Mouse (Mus musculus): Measurements from ENCODE around the gene Gsdme. TPM values are rescaled to one million over a fixed set of nuclear protein-coding genes. Genes with fewer than 3 reads are reported as not detected.
A peak's percentile ranks its signal among the peaks of the same experiment; 100 is the strongest.

Gsdme gene
- total and polyA plus RNA-seq, 2 experiments from 2014 or later: 29.4 TPM; not detected in 1

GRCm38 (mm10) chr6:50300622-50301021 is 37.0 kb upstream of the Gsdme start:
- no peak for TF ChIP-seq EP300 (IDR thresholded peaks at IDR 0.05; ENCODE audit: low read depth)
- no peak for TF ChIP-seq CTCF (IDR thresholded peaks at IDR 0.05; ENCODE audit: low read depth)
- no peak overlapping the region for H3K9ac ChIP-seq (replicated peaks; ENCODE audit: low read depth, low read length)
- H3K4me3 ChIP-seq (ENCODE audit: low read depth, low read length): no peak overlapping the region
- no peaks in the 10 kb centered on the region for H3K9me3 ChIP-seq (replicated peaks; ENCODE audit: control insufficient read depth, low read length)
- no peaks in the 10 kb centered on the region for H3K27me3 ChIP-seq (ENCODE audit: control insufficient read depth, insufficient read depth, low read length)
- DNase-seq (ENCODE audit: low spot score) (no peak), ATAC-seq (ENCODE audit: insufficient read depth, low read depth) (no peak)
- H3K27ac ChIP-seq (ENCODE audit: low read depth): no peak overlapping the region
- WGBS: 81% methylated on average over 6 of the region's 6 CpGs
- no peak overlapping the region for H3K4me2 ChIP-seq (ENCODE audit: low read depth, low read length)
- H3K36me3 ChIP-seq (replicated peaks; ENCODE audit: control insufficient read depth, insufficient read depth, low read length): peaks cover 39% of the 10 kb centered on the region
- H3K4me1 ChIP-seq (ENCODE audit: control insufficient read depth, insufficient read depth): no peaks in the 10 kb centered on the region

GRCm38 (mm10) chr6:50299071-50299470 is 35.4 kb upstream of the Gsdme start:
- H3K4me2 ChIP-seq (ENCODE audit: low read depth, low read length): no peak overlapping the region
- ATAC-seq (ENCODE audit: insufficient read depth, low read depth) (no peak), DNase-seq (ENCODE audit: low spot score) (no peak)
- H3K9ac ChIP-seq (replicated peaks; ENCODE audit: low read depth, low read length): no peak overlapping the region
- H3K4me1 ChIP-seq (ENCODE audit: control insufficient read depth, insufficient read depth): no peaks in the 10 kb centered on the region
- WGBS: 79% methylated on average over 7 of the region's 7 CpGs
- no peaks in the 10 kb centered on the region for H3K9me3 ChIP-seq (replicated peaks; ENCODE audit: control insufficient read depth, low read length)
- no peak overlapping the region for H3K4me3 ChIP-seq (ENCODE audit: low read depth, low read length)
- H3K27ac ChIP-seq (ENCODE audit: low read depth): no peak overlapping the region
- no peaks in the 10 kb centered on the region for H3K27me3 ChIP-seq (ENCODE audit: control insufficient read depth, insufficient read depth, low read length)
- peaks cover 33% of the 10 kb centered on the region for H3K36me3 ChIP-seq (replicated peaks; ENCODE audit: control insufficient read depth, insufficient read depth, low read length)
- no peak for TF ChIP-seq EP300 (IDR thresholded peaks at IDR 0.05; ENCODE audit: low read depth)
- TF ChIP-seq CTCF (IDR thresholded peaks at IDR 0.05; ENCODE audit: low read depth): no peak

GRCm38 (mm10) chr6:50297671-50298070 is 34.0 kb upstream of the Gsdme start:
- no peak overlapping the region for H3K4me2 ChIP-seq (ENCODE audit: low read depth, low read length)
- TF ChIP-seq EP300 (IDR thresholded peaks at IDR 0.05; ENCODE audit: low read depth) (no peak), CTCF (IDR thresholded peaks at IDR 0.05; ENCODE audit: low read depth) (no peak)
- 89% methylated on average over 9 of the region's 9 CpGs for WGBS

GRCm38 (mm10) chr6:50295136-50295535 is 31.5 kb upstream of the Gsdme start:
- WGBS: 76% methylated on average over 10 of the region's 10 CpGs
- H3K9me3 ChIP-seq (replicated peaks; ENCODE audit: control insufficient read depth, low read length): no peaks in the 10 kb centered on the region
- TF ChIP-seq EP300 (IDR thresholded peaks at IDR 0.05; ENCODE audit: low read depth) (no peak), CTCF (IDR thresholded peaks at IDR 0.05; ENCODE audit: low read depth) (no peak)
- H3K4me3 ChIP-seq (ENCODE audit: low read depth, low read length): no peak overlapping the region
- ATAC-seq (ENCODE audit: insufficient read depth, low read depth) (no peak), DNase-seq (ENCODE audit: low spot score) (no peak)
- no peaks in the 10 kb centered on the region for H3K27me3 ChIP-seq (ENCODE audit: control insufficient read depth, insufficient read depth, low read length)
- no peak overlapping the region for H3K27ac ChIP-seq (ENCODE audit: low read depth)
- no peaks in the 10 kb centered on the region for H3K4me1 ChIP-seq (ENCODE audit: control insufficient read depth, insufficient read depth)
- H3K4me2 ChIP-seq (ENCODE audit: low read depth, low read length): no peak overlapping the region
- H3K9ac ChIP-seq (replicated peaks; ENCODE audit: low read depth, low read length): no peak overlapping the region
- H3K36me3 ChIP-seq (replicated peaks; ENCODE audit: control insufficient read depth, insufficient read depth, low read length): 0 out of 2 replicates have a peak, but pooled peaks cover 4% of the 10 kb centered on the region

More at GRCm38 (mm10) chr6:50297671-50298070, 34.0 kb upstream of the Gsdme start:
- Histone ChIP-seq H3K4me1 (ENCODE audit: control insufficient read depth, insufficient read depth) (no peaks in the 10 kb centered on the region), H3K27me3 (ENCODE audit: control insufficient read depth, insufficient read depth, low read length) (no peaks in the 10 kb centered on the region), H3K9me3 (replicated peaks; ENCODE audit: control insufficient read depth, low read length) (no peaks in the 10 kb centered on the region), H3K27ac (ENCODE audit: low read depth) (no peak overlapping the region), H3K36me3 (replicated peaks; ENCODE audit: control insufficient read depth, insufficient read depth, low read length) (peaks cover 26% of the 10 kb centered on the region), H3K9ac (replicated peaks; ENCODE audit: low read depth, low read length) (no peak overlapping the region), H3K4me3 (ENCODE audit: low read depth, low read length) (no peak overlapping the region)
- no peak for ATAC-seq (ENCODE audit: insufficient read depth, low read depth)
- DNase-seq (ENCODE audit: low spot score): no peak

GRCm38 (mm10) chr6:50294128-50294527 is 30.5 kb upstream of the Gsdme start:
- WGBS: 51% methylated on average over 1 of the region's 1 CpGs
- Histone ChIP-seq H3K4me1 (ENCODE audit: control insufficient read depth, insufficient read depth) (no peaks in the 10 kb centered on the region), H3K27ac (ENCODE audit: low read depth) (no peak overlapping the region), H3K27me3 (ENCODE audit: control insufficient read depth, insufficient read depth, low read length) (no peaks in the 10 kb centered on the region), H3K9ac (replicated peaks; ENCODE audit: low read depth, low read length) (no peak overlapping the region), H3K9me3 (replicated peaks; ENCODE audit: control insufficient read depth, low read length) (no peaks in the 10 kb centered on the region), H3K4me3 (ENCODE audit: low read depth, low read length) (no peak overlapping the region), H3K36me3 (replicated peaks; ENCODE audit: control insufficient read depth, insufficient read depth, low read length) (0 out of 2 replicates have a peak, but pooled peaks cover 4% of the 10 kb centered on the region), H3K4me2 (ENCODE audit: low read depth, low read length) (no peak overlapping the region)
- ATAC-seq (ENCODE audit: insufficient read depth, low read depth) (peak; percentile 73), DNase-seq (ENCODE audit: low spot score) (peak; percentile 89)
- no peak for TF ChIP-seq EP300 (IDR thresholded peaks at IDR 0.05; ENCODE audit: low read depth)
- TF ChIP-seq CTCF (IDR thresholded peaks at IDR 0.05; ENCODE audit: low read depth): peak; percentile 100

- H3K4me1 ChIP-seq (ENCODE audit: control insufficient read depth, insufficient read depth): no peaks in the 10 kb centered on the region
- no peak overlapping the region for H3K4me2 ChIP-seq (ENCODE audit: low read depth, low read length)
- H3K27me3 ChIP-seq (ENCODE audit: control insufficient read depth, insufficient read depth, low read length): no peaks in the 10 kb centered on the region
- H3K36me3 ChIP-seq (replicated peaks; ENCODE audit: control insufficient read depth, insufficient read depth, low read length): no peaks in the 10 kb centered on the region
- no peak overlapping the region for H3K4me3 ChIP-seq (ENCODE audit: low read depth, low read length)
- ATAC-seq (ENCODE audit: insufficient read depth, low read depth) (no peak), DNase-seq (ENCODE audit: low spot score) (no peak)
- 69% methylated on average over 4 of the region's 4 CpGs for WGBS
- no peak for TF ChIP-seq CTCF (IDR thresholded peaks at IDR 0.05; ENCODE audit: low read depth)
- no peak for TF ChIP-seq EP300 (IDR thresholded peaks at IDR 0.05; ENCODE audit: low read depth)
- H3K9ac ChIP-seq (replicated peaks; ENCODE audit: low read depth, low read length): no peak overlapping the region
- H3K9me3 ChIP-seq (replicated peaks; ENCODE audit: control insufficient read depth, low read length): no peaks in the 10 kb centered on the region
- H3K27ac ChIP-seq (ENCODE audit: low read depth): no peak overlapping the region
These were observed 28.0 kb upstream of the Gsdme start for GRCm38 (mm10) chr6:50291650-50292049.
